Mouse (Mus musculus) stomach, postnatal 0 days (tissue): Measurements from ENCODE around the gene Adipor2.

Experiments
- CTCF ChIP-seq: IDR thresholded peaks from 2 replicates; pipeline ENCODE4 v1.5.1; 2016; ENCODE audit warnings: antibody characterized with exemption, low read depth, mild to moderate bottlenecking, moderate library complexity
- EP300 ChIP-seq: optimal IDR thresholded peaks from 2 replicates; pipeline ENCODE3; 2016; ENCODE audit warnings: antibody characterized with exemption

DNA sequence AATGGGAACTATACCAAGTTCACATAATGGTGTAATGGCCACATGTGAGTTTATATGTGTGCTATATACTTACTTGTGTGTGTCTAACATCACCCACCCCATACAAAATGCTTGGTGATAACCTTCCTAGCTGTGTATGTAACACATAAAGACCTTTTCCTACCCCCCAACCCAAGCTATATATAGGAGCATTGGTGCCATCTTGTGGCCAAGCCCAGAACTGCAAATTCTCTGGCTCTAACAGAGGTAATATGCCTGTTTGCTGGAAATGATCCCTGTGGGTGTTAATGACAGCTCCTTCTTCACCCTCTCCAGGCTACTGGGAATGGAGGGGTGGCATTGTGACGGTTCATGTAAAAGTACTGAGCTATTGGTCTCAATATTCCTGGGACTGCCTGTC, 69.3 kb downstream of the Adipor2 start:
- TF ChIP-seq CTCF (peak; percentile 94), EP300 (no peak)
